Mouse (Mus musculus) hindbrain, embryonic 13.5 days (tissue): Measurements from ENCODE around the gene Nme4. TPM values are rescaled to one million over a fixed set of nuclear protein-coding genes. Genes with fewer than 3 reads are reported as not detected.
"Not testable (repeated sequence)": the region's sequence is repeated elsewhere in the genome, so short reads cannot be mapped to it uniquely, and the experiment has no call there.

Source experiments
- ATAC-seq: fragments of 200-750 bp; cut with Nextera tagmentation; 2 replicates; pipeline ENCODE4 v1.8.0; 2017; ENCODE audit warnings: moderate TSS enrichment; ENCODE audit not compliant: low FRiP score
- H3K27ac ChIP-seq: fragments of 300-500 bp; sonication (generic); 2 replicates; pipeline ENCODE4 v1.5.1; 2015; ENCODE audit warnings: inconsistent platforms, mild to moderate bottlenecking, moderate library complexity
- H3K27me3 ChIP-seq: fragments of 300-500 bp; sonication (generic); 2 replicates; pipeline ENCODE4 v1.6.1; 2015; ENCODE audit warnings: mild to moderate bottlenecking, inconsistent platforms
- H3K36me3 ChIP-seq: fragments of 300-500 bp; sonication (generic); 2 replicates; pipeline ENCODE4 v1.6.1; 2015; ENCODE audit warnings: mild to moderate bottlenecking, inconsistent platforms
- H3K4me1 ChIP-seq: fragments of 300-500 bp; sonication (generic); replicated peaks from 2 replicates; pipeline ENCODE4 v1.6.1; 2015; ENCODE audit warnings: inconsistent platforms
- H3K4me2 ChIP-seq: fragments of 300-500 bp; sonication (generic); 2 replicates; pipeline ENCODE4 v1.6.1; 2015; ENCODE audit warnings: inconsistent platforms, mild to moderate bottlenecking, moderate library complexity
- H3K4me3 ChIP-seq: fragments of 300-500 bp; sonication (generic); 2 replicates; pipeline ENCODE4 v1.5.1; 2015; ENCODE audit warnings: mild to moderate bottlenecking, inconsistent platforms
- H3K9ac ChIP-seq: fragments of 300-500 bp; sonication (generic); 2 replicates; pipeline ENCODE4 v1.6.1; 2015; ENCODE audit warnings: mild to moderate bottlenecking, inconsistent platforms
- H3K9me3 ChIP-seq: fragments of 300-500 bp; sonication (generic); 2 replicates; pipeline ENCODE4 v1.6.1; 2016; ENCODE audit warnings: inconsistent platforms
- WGBS: fragments of 180-500 bp; shearing (Covaris S2); methylation state at CpG from one replicate; pipeline ENCODE4 v1.1.7; 2015; 5-methylcytosine and 5-hydroxymethylcytosine counted together
- polyA plus RNA-seq: library from polyadenylated mRNA; unstranded; fragments of >200 nt; fragmentation: Nextera tagmentation; extraction: Ambion mirVana; gene quantifications from 2 replicates; pipeline ENCODE4 v1.2.1, GENCODE M21; 2015

Nme4 gene
- polyA plus RNA-seq, 1 experiment from 2014 or later = 29.8 TPM

- peaks cover 32% of the 10 kb centered on the region for H3K36me3 ChIP-seq
- H3K4me2 ChIP-seq = peak within 1 kb of the TSS; percentile 89
- ATAC-seq = peak; percentile 89
- WGBS = under 1% methylated on average over 32 of the region's 32 CpGs
- H3K4me1 ChIP-seq = peaks cover 30% of the 10 kb centered on the region
- no peaks in the 10 kb centered on the region for H3K9me3 ChIP-seq
- peak within 1 kb of the TSS; percentile 90 for H3K9ac ChIP-seq
- peak within 1 kb of the TSS; percentile 92 for H3K4me3 ChIP-seq
- H3K27me3 ChIP-seq = peaks cover 15% of the 10 kb centered on the region
- H3K27ac ChIP-seq = peak within 1 kb of the TSS; percentile 48
Observed at GRCm38 (mm10) chr17:26123267-26123684, 27.9 kb upstream of the Nme4 start, which contains the start of gene Mrpl28. Gene Mrpl28 (plus strand): TSS chr17:26123500.

GRCm38 (mm10) chr17:26122431-26123140, 27.2 kb upstream of the Nme4 start:
- Histone ChIP-seq H3K4me3 (no peak overlapping the region), H3K27ac (no peak overlapping the region), H3K27me3 (peaks cover 22% of the 10 kb centered on the region), H3K4me2 (no peak overlapping the region), H3K9me3 (no peaks in the 10 kb centered on the region), H3K4me1 (peaks cover 30% of the 10 kb centered on the region), H3K9ac (no peak overlapping the region), H3K36me3 (peaks cover 25% of the 10 kb centered on the region)
- no peak for ATAC-seq
- WGBS = 52% methylated on average over 5 of the region's 5 CpGs

DNA sequence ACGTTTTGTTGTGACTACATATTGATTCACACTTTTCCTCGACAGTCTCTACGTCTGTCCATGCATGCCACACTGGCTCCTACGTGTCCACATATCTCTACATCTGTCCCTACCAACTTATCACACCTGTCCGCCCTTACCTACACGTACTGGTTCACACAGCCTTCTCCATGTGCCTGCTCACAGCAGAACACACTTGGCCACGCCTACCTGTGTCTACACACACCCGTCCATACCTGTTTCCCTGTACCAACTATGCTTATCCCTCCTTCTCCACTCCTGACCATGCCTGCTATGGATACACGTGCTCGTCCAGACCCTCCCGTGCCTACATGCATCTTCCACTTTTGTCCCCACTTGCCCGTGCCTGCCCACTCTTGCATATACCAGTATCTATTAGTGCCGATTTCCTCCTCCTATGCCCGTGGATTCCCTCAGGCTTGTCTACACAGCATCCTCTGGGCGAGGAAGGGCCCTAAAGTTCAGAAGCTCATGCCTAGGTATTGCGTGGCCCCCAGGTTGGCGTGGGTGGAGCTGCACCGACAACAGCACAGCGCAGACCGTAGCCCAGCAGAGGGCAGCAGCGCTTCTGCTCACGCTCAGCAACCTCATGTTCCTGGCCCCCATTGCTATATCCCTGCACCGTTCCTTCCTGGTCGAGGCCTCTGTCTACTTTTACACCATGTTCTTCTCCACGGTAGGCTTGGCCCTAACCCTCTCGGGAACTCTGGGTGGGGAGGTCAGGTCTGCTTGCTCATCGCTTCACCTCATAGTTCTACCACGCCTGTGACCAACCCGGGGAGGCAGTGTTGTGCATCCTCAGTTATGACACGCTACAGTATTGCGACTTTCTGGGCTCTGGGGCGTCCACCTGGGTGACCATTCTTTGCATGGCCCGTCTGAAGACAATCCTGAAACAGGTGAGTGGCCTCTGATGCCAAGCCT, 24.6 kb upstream of the Nme4 start:
- Histone ChIP-seq H3K27ac (no peak overlapping the region), H3K9me3 (no peaks in the 10 kb centered on the region), H3K27me3 (peaks cover 48% of the 10 kb centered on the region), H3K4me1 (peaks cover 26% of the 10 kb centered on the region), H3K36me3 (0 out of 2 replicates have a peak, but pooled peaks cover under 1% of the 10 kb centered on the region), H3K9ac (no peak overlapping the region), H3K4me3 (no peak overlapping the region), H3K4me2 (no peak overlapping the region)
- ATAC-seq = peak; percentile 22; the same call in 1 of the 2 replicates
- 51% methylated on average over 33 of the region's 33 CpGs for WGBS

DNA sequence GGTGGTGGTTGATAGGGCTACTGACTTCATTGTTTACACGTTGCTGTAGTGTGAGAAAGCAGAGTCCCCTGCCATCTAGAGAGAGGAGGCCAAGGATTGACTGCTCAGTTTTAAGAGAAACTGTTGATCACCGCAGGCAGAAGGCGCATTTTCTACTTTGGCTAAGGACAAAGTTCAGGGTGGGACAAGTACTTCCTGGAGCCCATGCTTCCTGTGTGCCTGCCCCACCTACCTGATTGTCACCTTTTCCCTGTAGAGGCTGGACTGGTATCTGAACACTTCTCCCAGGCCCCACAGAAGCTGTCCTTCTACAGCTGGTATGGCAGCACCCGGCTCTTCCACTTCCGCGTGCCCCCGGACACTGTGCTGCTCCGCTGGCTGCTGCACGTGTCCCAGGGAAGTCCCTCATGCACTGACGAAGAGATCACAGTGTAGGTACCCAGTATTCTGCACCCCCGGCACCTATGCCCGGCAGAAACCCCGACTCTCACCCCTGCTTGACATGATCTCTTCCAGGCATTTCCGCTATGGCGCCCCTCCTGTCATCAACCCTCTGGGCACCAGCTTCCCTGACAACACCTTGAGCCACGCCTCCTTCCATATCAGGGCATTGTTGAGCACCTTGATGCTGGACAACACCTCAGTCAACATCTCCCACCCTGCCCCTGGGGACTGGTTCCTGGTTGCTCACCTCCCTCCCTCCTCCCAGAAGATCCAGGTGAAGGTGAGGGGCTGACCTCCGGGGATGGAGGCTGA, 21.3 kb upstream of the Nme4 start:
- no peak overlapping the region for H3K4me2 ChIP-seq
- no peak for ATAC-seq
- 87% methylated on average over 17 of the region's 17 CpGs for WGBS
- H3K4me3 ChIP-seq = no peak overlapping the region
- H3K4me1 ChIP-seq = peaks cover 13% of the 10 kb centered on the region
- H3K9me3 ChIP-seq = no peaks in the 10 kb centered on the region
- H3K27ac ChIP-seq = no peak overlapping the region
- H3K27me3 ChIP-seq = peaks cover 73% of the 10 kb centered on the region
- no peak overlapping the region for H3K9ac ChIP-seq
- no peaks in the 10 kb centered on the region for H3K36me3 ChIP-seq

- Histone ChIP-seq H3K4me1 (peaks cover 13% of the 10 kb centered on the region), H3K9me3 (no peaks in the 10 kb centered on the region), H3K36me3 (no peaks in the 10 kb centered on the region), H3K4me2 (no peak overlapping the region), H3K27ac (no peak overlapping the region), H3K4me3 (no peak overlapping the region), H3K9ac (no peak overlapping the region), H3K27me3 (peaks cover 78% of the 10 kb centered on the region)
- whole genome bisulfite sequencing = 50% methylated on average over 1 of the region's 3 CpGs
- no peak for ATAC-seq
Observed at GRCm38 (mm10) chr17:26115956-26116487, 20.6 kb upstream of the Nme4 start.

DNA sequence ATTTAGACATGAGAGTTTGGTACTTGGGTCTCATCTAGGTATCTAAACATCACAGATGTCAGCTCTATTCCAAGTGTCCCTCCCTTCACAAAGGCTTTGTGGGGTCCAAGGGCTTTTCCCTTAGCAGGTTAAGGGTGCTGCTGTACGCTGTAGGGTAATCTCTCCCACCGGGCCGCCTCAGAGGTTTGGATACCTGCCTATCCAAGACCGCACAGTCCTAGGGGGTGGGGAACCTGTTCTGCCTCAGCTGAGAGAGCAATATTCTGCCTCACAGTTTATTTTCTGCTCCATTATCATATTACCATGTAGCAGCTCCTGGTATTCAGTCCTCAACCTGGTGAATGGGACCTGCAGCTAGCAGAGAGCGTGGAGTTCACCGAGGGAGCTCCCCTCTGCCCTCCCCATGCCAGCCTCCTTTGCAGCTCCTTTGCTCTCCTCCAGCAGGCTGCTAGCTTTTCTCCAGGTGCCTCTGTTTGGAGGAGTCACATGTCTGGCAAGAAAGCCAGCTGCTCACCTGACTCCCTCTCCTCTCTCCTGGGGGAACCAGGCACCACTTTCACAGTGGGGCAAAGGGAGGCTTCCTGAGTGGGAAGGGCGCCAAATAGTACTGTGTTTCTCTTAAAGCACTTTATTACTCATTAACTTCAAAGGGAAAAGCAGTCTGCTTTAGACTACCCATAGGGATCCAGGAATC, 19.9 kb upstream of the Nme4 start:
- Histone ChIP-seq H3K27ac (no peak overlapping the region), H3K9ac (no peak overlapping the region), H3K4me1 (peaks cover 12% of the 10 kb centered on the region), H3K27me3 (peaks cover 83% of the 10 kb centered on the region), H3K4me2 (no peak overlapping the region), H3K9me3 (no peaks in the 10 kb centered on the region), H3K36me3 (no peaks in the 10 kb centered on the region), H3K4me3 (no peak overlapping the region)
- no peak for ATAC-seq
- WGBS = 85% methylated on average over 7 of the region's 7 CpGs

- H3K9me3 ChIP-seq, H3K36me3 ChIP-seq, H3K4me1 ChIP-seq, ATAC-seq, H3K4me2 ChIP-seq, H3K27ac ChIP-seq, H3K9ac ChIP-seq, H3K4me3 ChIP-seq: not testable (repeated sequence)
- H3K27me3 ChIP-seq = peaks cover 86% of the 10 kb centered on the region
- WGBS = 71% methylated on average over 7 of the region's 7 CpGs
Observed at GRCm38 (mm10) chr17:26114461-26114860, 19.1 kb upstream of the Nme4 start.

DNA sequence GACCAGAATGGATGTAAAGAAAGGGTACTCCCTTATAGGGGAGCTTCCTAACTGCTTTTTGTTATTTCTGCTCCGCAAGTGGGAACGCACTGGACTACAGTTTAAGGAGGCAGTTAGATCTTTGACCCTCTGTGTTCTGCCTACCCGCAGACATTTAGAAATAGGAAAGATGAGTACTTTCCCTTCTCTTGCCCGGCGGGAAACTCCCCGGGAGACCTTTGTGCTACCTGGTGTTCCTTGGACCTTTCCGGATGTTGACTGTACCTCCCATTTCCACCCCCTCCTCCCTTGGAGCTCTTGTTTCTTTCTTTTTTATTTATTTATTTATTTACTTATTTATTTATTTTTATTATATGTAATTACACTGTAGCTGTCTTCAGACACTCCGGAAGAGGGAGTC, 18.7 kb upstream of the Nme4 start:
- Histone ChIP-seq H3K4me1 (peaks cover 7% of the 10 kb centered on the region), H3K36me3 (no peaks in the 10 kb centered on the region), H3K4me3 (peak overlapping the region; percentile 68), H3K9me3 (no peaks in the 10 kb centered on the region), H3K27ac (no peak overlapping the region), H3K9ac (peak overlapping the region; percentile 88), H3K4me2 (peak overlapping the region; percentile 93), H3K27me3 (peaks cover 82% of the 10 kb centered on the region)
- WGBS = 9% methylated on average over 8 of the region's 8 CpGs
- no peak for ATAC-seq

- Histone ChIP-seq H3K4me2 (peak within 1 kb of the TSS; percentile 93), H3K9me3 (no peaks in the 10 kb centered on the region), H3K36me3 (no peaks in the 10 kb centered on the region), H3K4me1 (peaks cover 7% of the 10 kb centered on the region), H3K27ac (peak within 1 kb of the TSS; percentile 64), H3K27me3 (peaks cover 75% of the 10 kb centered on the region), H3K9ac (peak within 1 kb of the TSS; percentile 88), H3K4me3 (peak within 1 kb of the TSS; percentile 68)
- ATAC-seq = peak; percentile 57
- 1% methylated on average over 64 of the region's 75 CpGs for WGBS
Observed at GRCm38 (mm10) chr17:26113181-26113948, 18.0 kb upstream of the Nme4 start, which contains the start of gene Tmem8. Gene Tmem8 (plus strand): TSS chr17:26113299.

GRCm38 (mm10) chr17:26112751-26113150, 17.3 kb upstream of the Nme4 start:
- Histone ChIP-seq H3K4me2 (peak overlapping the region; percentile 93), H3K9ac (peak overlapping the region; percentile 88), H3K9me3 (no peaks in the 10 kb centered on the region), H3K27ac (peak overlapping the region; percentile 64; the same call in 1 of the 2 replicates), H3K36me3 (no peaks in the 10 kb centered on the region), H3K27me3 (peaks cover 70% of the 10 kb centered on the region), H3K4me1 (peaks cover 7% of the 10 kb centered on the region), H3K4me3 (peak overlapping the region; percentile 68)
- peak; percentile 2; the same call in 1 of the 2 replicates for ATAC-seq
- 17% methylated on average over 14 of the region's 14 CpGs for WGBS

DNA sequence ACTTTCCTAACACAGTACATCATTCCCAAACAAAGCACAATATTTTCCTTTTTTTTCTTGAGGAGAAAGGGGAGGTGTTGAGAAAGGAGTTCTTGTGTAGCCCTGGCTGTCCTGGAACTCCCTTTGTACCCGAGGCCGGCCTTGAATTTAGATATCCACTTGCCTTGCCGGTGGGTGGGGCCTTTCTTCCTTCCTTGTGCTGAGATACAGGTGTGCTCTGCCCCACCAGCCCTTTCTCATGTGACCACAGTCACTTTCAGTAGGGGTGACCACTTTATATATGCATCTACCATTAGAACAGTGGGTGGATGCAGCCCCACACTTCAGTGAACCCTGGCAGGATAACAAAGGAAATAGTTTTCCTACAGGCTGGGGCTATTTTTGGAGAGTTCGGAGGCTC, 16.3 kb upstream of the Nme4 start:
- H3K9ac ChIP-seq = no peak overlapping the region
- WGBS = 21% methylated on average over 4 of the region's 4 CpGs

More for the DNA sequence above, 16.3 kb upstream of the Nme4 start:
- H3K27me3 ChIP-seq = peaks cover 60% of the 10 kb centered on the region
- no peak overlapping the region for H3K27ac ChIP-seq
- no peak for ATAC-seq
- H3K36me3 ChIP-seq = no peaks in the 10 kb centered on the region
- H3K9me3 ChIP-seq = no peaks in the 10 kb centered on the region
- H3K4me3 ChIP-seq = no peak overlapping the region
- no peak overlapping the region for H3K4me2 ChIP-seq
- peaks cover 7% of the 10 kb centered on the region for H3K4me1 ChIP-seq
